Mouse (Mus musculus) small intestine, adult 2 months (tissue): ENCODE data around the gene Derl3. TPM values are rescaled to one million over a fixed set of nuclear protein-coding genes. Genes with fewer than 3 reads are reported as not detected.

Experiments
- H3K27ac ChIP-seq: fragments of 200-500 bp; 2 replicates; pipeline ENCODE4 v1.5.1; 2012; ENCODE audit warnings: low read depth, low read length, control low read depth, inconsistent platforms; ENCODE audit not compliant: insufficient read depth
- H3K27me3 ChIP-seq: fragments of 200-500 bp; 2 replicates; pipeline ENCODE4 v1.6.1; 2012; ENCODE audit warnings: mild to moderate bottlenecking, moderate library complexity, low read length, inconsistent platforms; ENCODE audit not compliant: control insufficient read depth, insufficient read depth
- H3K36me3 ChIP-seq: fragments of 200-500 bp; 2 replicates; pipeline ENCODE4 v1.6.1; 2012; ENCODE audit warnings: mild to moderate bottlenecking, low read length, control low read depth, inconsistent platforms; ENCODE audit not compliant: control insufficient read depth, insufficient read depth
- H3K4me1 ChIP-seq: fragments of 200-500 bp; 2 replicates; pipeline ENCODE4 v1.6.1; 2012; ENCODE audit warnings: low read length, inconsistent platforms, mixed read lengths; ENCODE audit not compliant: control insufficient read depth, insufficient read depth, insufficient read length
- H3K4me3 ChIP-seq: fragments of 200-500 bp; 2 replicates; pipeline ENCODE4 v1.5.1; 2012; ENCODE audit warnings: low read depth, mild to moderate bottlenecking, control low read depth, inconsistent platforms, low read length, moderate library complexity
- CTCF ChIP-seq: fragments of 200-500 bp; IDR thresholded peaks from 2 replicates; pipeline ENCODE4 v1.5.1; 2012; ENCODE audit warnings: low read depth, mild to moderate bottlenecking, control low read depth, inconsistent platforms, low read length, moderate library complexity, mixed read lengths; ENCODE audit not compliant: insufficient replicate concordance, insufficient read length; ENCODE audit errors: extremely low read depth
- POLR2A ChIP-seq: fragments of 200-500 bp; IDR thresholded peaks from 2 replicates; pipeline ENCODE4 v1.6.1; 2012; ENCODE audit warnings: low read depth, mild to moderate bottlenecking, control low read depth, inconsistent platforms, low read length, moderate library complexity
- WGBS: fragments of 180-500 bp; shearing (Covaris S2); methylation state at CpG from one replicate; pipeline ENCODE4 v1.1.7; 2018; 5-methylcytosine and 5-hydroxymethylcytosine counted together
- polyA plus RNA-seq: library from polyadenylated mRNA; depleted of rRNA; stranded (reverse); fragments of >200 nt; gene quantifications from 2 replicates; pipeline ENCODE4 v1.2.3, GENCODE M21; 2012

The Derl3 gene
- polyA plus RNA-seq, 1 experiment = 145 TPM

GRCm38 (mm10) chr10:75913013-75913589, 19.9 kb downstream of the Derl3 start:
- Histone ChIP-seq H3K4me3 (no peak overlapping the region), H3K36me3 (peaks cover 51% of the 10 kb centered on the region)
- 62% methylated on average over 6 of the region's 6 CpGs for WGBS

GRCm38 (mm10) chr10:75915557-75915956, 22.3 kb downstream of the Derl3 start:
- peaks cover 2% of the 10 kb centered on the region; the same call in 1 of the 2 replicates for H3K4me1 ChIP-seq
- H3K27ac ChIP-seq = 0 out of 2 replicates have a peak overlapping the region, but pooled peaks have one; percentile 15
- H3K4me3 ChIP-seq = no peak overlapping the region
- TF ChIP-seq CTCF (no peak), POLR2A (no peak)
- no peaks in the 10 kb centered on the region for H3K27me3 ChIP-seq
- 82% methylated on average over 7 of the region's 7 CpGs for WGBS
- peaks cover 38% of the 10 kb centered on the region for H3K36me3 ChIP-seq

More at GRCm38 (mm10) chr10:75913013-75913589, 19.9 kb downstream of the Derl3 start:
- TF ChIP-seq CTCF (no peak), POLR2A (no peak)
- no peak overlapping the region for H3K27ac ChIP-seq
- no peaks in the 10 kb centered on the region for H3K27me3 ChIP-seq
- no peaks in the 10 kb centered on the region for H3K4me1 ChIP-seq

- Histone ChIP-seq H3K27ac (no peak overlapping the region), H3K36me3 (peaks cover 26% of the 10 kb centered on the region), H3K4me1 (peaks cover 4% of the 10 kb centered on the region; the same call in 1 of the 2 replicates), H3K4me3 (no peak overlapping the region), H3K27me3 (no peaks in the 10 kb centered on the region)
- TF ChIP-seq CTCF (no peak), POLR2A (no peak)
- 88% methylated on average over 8 of the region's 8 CpGs for WGBS
These were observed 23.6 kb downstream of the Derl3 start for GRCm38 (mm10) chr10:75916840-75917239.

- no peak overlapping the region for H3K27ac ChIP-seq
- no peak overlapping the region for H3K4me3 ChIP-seq
- 80% methylated on average over 5 of the region's 5 CpGs for WGBS
- H3K36me3 ChIP-seq = peaks cover 17% of the 10 kb centered on the region
- TF ChIP-seq POLR2A = no peak
- no peak for TF ChIP-seq CTCF
- H3K27me3 ChIP-seq = no peaks in the 10 kb centered on the region
- peaks cover 6% of the 10 kb centered on the region; the same call in 1 of the 2 replicates for H3K4me1 ChIP-seq
These were observed 25.8 kb downstream of the Derl3 start for GRCm38 (mm10) chr10:75919026-75919425.

GRCm38 (mm10) chr10:75921026-75921725, 28.0 kb downstream of the Derl3 start, which contains the start of gene Smarcb1:
Smarcb1 (minus strand) TSS chr10:75921617.
- Histone ChIP-seq H3K4me1 (peaks cover 6% of the 10 kb centered on the region; the same call in 1 of the 2 replicates), H3K36me3 (peaks cover 5% of the 10 kb centered on the region), H3K4me3 (peak within 1 kb of the TSS; percentile 84), H3K27me3 (no peaks in the 10 kb centered on the region), H3K27ac (peak within 1 kb of the TSS; percentile 77)
- WGBS = under 1% methylated on average over 76 of the region's 76 CpGs
- no peak for TF ChIP-seq CTCF
- peak; percentile 52; the same call in 1 of the 2 replicates for TF ChIP-seq POLR2A

- Histone ChIP-seq H3K27ac (peak overlapping the region; percentile 59), H3K4me3 (peak overlapping the region; percentile 84)
These were observed 28.7 kb downstream of the Derl3 start for GRCm38 (mm10) chr10:75921726-75922560.

More at GRCm38 (mm10) chr10:75921726-75922560, 28.7 kb downstream of the Derl3 start:
- TF ChIP-seq CTCF (no peak), POLR2A (no peak)
- H3K4me1 ChIP-seq = peaks cover 6% of the 10 kb centered on the region; the same call in 1 of the 2 replicates
- 5% methylated on average over 22 of the region's 22 CpGs for WGBS
- H3K27me3 ChIP-seq = no peaks in the 10 kb centered on the region
- H3K36me3 ChIP-seq = peaks cover 2% of the 10 kb centered on the region; the same call in 1 of the 2 replicates
